Mouse (Mus musculus): ENCODE results near the gene Xylt1.

The Xylt1 gene

DNA sequence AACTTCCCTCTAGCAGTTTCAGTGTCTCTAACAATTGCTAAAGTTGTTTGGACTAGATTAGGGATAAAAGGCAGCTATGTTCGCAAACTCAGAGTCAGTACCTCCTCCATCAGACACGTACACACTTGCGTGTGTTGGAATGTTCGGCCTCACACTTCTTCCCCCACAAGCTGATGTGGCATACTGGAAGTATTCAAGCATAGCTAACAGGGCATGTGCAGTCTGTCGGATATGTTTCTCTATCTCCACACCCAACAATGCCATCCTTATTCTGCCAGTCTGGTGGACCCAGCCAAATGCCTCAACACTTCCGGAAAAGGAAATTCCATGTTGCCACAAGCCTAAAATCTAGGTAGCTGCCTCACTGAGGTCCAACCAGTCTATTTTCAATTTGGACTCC is 319.3 kb downstream of the Xylt1 start:
- no peak for DNase-seq (ENCODE audit: low spot score)

DNA sequence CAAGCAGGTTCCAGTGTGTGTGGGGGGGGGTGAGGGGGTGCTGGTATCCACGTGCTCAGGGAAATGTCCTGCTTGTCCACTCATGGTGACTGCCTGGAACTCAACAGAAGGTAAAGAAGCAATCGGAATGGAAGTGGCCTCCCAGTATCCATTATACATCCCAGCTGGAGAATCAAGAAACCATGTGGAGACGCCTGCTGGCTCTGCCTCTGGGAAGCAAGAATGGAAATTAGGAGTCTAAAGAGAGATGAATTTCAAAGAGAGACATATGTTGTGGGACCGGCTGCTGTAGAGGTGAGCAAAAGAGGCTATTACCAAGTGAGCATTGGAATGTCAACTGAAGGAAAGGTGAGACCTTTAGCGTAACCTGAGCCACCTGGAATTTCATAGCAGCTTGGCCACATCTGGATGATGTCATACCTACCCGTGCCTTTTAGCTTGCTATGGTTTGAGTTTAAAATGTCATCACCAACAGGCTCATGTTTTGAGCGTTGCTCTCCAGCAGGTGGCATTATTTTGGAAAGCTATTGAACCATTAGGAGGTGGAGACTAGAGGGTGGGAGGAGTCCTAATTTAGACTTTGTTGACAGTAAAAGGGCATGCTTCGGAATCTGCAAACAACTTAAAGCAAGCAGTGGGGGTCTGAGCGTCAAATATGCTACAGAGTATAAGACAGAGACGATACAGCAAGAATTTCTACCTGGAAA is 329.3 kb downstream of the Xylt1 start:
- no peak for DNase-seq (ENCODE audit: low spot score)

DNA sequence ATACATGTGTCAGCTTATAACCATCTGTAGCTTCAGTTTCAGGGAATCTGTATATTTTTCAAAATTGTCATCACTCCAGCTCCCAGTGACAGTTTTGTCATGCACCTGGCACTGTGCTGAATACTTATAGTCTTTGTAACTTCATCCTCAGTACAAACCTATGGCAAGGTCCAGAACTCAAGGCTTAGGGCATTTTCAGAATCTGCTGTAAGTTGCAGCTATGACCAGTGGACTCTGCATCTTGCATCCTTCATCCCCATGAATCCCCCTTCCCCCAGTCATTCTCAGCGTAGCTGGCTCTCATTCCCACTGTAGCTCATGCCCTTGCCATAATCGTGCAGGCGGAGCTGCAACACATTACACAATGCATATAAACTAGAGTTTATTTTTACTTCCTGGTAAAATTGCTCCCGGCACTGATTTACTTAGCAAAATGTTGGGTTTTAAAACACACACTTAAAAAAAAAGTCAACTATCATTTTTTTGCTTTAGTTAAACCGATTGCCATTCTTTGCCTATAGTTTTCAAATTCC is 336.2 kb downstream of the Xylt1 start:
- DNase-seq (ENCODE audit: low spot score): no peak

DNA sequence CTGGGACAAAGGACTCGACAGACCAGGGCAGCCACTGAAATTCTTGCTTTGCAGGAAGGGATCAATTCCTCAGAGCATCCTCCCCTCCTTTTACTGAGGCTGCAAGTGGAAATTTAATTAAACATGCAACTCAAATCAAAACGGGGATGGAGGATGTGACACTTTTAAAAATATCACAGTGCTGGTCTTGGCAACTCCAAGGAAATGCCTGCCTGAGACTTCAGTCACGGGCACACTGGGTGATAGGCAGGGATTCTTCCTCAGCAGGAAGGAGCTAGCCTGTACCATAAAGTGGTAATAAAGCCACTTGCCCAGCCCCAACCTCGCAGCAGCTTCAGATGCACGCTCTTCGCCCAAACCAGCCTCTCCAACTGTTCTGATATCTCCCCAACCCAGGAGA is 339.6 kb downstream of the Xylt1 start:
- DNase-seq (ENCODE audit: low spot score): no peak
